Mouse (Mus musculus): ENCODE data around the gene Gcnt2.

Gene Gcnt2

DNA sequence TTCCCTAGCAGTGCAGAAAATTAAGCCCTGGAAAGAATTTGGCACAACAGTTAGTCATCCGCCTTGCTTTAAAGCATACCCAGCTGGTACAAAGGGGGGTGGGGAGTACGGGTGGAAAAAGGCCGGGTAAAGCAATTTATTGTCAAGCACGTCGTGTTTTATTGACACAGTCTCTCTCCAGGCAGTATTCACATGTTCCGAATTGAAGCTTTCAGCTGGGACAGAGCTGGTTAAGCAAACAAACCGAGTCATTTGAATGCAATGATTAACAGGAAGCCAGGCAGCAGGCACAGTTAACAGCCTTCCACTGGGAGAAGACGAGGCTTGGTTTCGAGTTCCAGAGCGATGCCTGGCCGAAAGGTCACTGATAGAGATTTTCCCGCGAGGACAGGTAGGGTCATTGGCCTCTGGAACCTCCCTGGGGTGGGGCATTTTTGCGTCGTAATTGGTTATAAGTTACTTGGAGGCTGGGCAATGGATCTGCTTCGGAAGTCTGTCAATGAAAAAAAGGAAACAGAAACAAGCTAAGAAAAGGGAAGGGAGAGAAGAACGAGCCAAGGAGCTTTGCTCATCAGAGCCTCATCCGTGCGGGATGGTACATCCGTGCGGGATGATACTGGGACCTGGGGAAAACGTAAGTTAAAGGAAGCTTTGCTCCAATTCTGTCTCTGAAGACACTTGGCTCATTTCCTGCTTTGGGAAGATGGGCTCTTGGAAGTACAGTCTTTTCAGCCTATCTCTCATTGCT, at the start of gene Gcnt2:
Gene Gcnt2 (plus strand): TSS at position 103 of the 748 bp plus-strand sequence.
- no peak for DNase-seq

DNA sequence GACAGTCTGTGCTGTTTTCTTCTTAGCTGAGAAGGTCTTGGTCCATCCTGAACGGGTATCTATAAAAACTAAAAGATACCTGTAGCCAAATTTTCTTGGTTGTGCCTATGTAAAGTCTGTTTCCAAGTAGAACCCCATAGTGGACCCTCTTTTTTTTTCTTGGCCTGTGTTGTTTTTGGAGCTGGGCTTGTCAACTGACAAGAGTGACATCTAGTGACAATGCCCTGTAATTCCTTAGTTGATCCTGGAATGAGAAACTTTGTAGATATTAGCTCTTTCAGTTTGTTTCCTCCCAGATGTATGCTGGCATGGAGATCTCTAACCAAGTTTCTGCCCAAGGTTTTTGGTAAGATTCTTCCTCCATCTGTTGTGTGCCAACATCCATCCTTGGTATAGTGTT, 38.9 kb upstream of the Gcnt2 start:
- DNase-seq, result no peak

DNA sequence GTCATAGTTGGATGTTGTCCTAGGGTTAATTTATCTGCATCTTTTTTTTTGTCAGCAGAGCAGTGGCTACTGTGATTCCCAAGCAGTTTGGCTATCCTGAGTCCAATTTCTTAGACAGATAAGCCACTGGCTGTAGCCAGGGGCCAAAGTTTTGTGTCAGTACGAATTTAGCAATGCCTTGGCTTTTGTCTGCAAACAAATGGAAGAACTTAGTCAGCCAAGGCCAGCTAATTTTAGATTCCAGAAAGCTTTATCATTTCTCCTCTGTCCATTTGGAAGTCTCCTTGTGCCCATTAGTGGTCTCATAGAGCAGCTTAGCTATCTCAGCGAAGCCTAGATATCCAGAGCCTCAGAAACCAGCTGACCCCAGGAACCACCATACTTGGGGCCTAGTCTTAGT, 37.6 kb upstream of the Gcnt2 start:
- no peak for DNase-seq

DNA sequence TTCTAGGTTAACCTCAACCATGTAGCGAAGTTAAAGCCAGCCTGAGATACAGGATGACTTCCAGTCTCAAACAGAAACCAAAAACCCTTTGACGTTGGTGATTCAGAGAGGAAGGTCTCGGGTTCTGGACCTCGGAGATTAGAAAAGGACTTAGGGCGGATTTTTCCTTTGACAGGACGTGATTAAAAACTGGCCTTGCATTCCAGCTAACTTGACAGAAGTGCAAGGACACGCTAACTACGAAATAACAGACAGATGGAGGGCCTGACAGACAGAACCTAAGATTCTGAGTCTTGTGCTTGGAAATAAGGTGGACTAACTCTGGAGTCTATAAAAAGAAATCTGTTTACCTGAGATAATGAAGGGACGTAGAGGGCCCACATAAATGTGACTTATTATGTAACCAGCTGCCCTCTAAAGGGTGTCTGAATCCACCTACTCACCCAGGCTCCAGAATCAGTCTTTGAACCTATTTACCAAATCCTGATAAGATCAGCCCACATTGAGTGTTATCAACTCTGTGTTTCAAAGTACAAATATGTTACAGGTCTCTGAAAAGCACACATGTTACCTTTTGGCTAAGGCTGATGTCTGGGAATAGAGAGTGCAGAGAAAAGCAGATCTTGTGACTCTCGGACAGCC, 18.3 kb upstream of the Gcnt2 start:
- no peak for DNase-seq

DNA sequence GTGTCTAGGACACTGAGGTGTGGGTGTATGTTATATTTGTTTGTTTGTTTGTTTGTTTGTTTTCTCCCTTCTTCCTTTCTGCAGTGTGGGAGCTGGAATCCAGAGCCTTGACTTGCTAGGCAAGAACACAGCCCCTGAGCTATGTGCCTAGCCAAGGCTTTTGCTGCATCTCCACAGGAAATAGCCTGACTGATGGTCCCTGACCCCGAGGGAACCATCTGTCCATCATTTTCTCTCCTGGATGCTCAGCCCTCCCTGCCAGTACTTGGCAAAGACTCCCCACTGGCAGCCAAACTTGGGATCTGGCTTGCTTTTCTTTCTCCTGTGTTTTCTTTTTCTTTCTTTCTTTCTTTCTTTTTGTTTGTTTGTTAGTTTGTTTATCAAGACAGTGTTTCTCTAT, 17.4 kb upstream of the Gcnt2 start:
- no peak for DNase-seq

DNA sequence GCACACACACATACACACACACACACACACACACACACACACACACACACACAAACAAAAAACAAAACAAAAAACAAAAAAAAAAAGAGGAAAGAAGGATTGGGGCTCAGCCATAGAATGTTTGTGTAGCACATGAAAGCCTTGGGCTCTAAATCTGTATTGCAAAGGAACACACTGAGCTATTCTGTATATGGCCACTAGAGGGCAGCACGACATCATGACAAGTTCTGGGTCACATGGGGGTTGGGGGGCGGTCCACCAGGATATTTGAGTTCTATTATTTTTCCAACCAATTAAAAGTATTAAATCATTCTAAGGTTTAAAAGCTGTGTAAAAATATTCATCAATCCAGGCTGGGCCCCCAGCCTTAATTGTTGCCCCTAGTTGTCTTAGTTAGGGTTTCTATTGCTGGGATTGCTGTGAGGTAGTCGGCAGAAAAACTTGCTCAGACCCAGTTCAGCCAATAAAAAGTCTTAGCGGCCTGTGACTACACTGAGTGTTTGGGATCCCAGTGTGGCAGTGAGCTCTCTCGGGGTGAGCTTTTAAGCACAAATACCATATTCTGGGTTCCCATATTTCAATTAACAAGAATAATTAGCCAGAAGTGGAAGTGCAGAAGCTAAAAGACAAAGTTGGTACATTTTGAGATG, 16.0 kb upstream of the Gcnt2 start:
- peak; percentile 35 to 43 for DNase-seq

DNA sequence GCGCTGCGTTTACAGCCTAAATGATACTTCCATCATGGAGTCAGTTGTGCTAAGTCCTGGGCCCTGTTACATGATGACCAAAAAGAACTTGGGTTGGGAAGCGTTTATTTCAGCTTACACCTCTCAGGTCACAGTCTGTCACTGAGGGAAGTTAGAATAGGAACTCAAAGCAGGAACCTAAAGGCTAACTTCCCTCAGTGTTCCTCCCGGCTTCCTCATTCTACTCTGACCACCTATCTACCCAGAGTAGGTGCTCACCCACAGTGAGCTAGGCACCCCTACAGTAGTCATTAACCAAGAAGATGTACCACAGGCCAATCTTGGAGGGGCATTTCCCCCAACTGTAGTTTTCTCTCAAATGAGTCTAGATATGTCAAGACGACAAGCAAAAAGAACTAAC, 15.4 kb upstream of the Gcnt2 start:
- no peak for DNase-seq

DNA sequence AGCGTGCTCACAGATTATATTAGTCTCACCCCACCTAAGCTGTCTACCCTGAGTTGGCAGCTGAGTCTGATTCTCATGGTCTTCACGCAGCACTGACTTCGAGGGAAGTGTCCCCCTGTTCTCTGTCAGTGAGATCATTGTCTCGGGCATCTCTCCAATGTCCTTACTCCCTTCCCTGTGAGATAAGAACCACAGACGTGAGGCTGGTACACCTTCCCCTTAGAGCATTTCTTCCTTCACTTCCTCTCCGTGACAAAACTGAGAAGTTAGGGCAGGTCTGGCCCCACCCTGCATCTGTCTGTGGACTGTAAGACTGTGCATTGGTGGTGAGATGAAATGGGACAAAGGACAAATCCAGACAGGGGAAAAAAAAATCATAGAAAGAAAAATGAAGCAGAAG, 13.6 kb upstream of the Gcnt2 start:
- no peak for DNase-seq

DNA sequence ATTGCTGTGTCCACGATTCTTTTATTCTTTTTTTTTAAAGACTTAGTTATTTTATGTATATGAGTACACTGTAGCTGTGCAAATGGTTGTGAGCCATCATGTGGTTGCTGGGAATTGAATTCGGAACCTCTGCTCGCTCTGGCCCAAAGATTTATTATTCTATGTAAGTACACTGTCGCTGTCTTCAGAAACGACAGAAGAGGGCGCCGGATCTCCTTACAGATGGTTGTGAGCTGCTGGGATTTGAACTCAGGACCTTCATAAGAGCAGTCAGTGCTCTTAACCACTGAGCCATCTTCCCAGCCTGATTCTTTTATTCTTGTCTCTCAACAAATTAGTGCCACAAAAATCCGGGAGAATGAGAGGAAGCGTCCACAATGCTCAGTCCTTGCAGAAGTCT, 13.2 kb upstream of the Gcnt2 start:
- no peak for DNase-seq

DNA sequence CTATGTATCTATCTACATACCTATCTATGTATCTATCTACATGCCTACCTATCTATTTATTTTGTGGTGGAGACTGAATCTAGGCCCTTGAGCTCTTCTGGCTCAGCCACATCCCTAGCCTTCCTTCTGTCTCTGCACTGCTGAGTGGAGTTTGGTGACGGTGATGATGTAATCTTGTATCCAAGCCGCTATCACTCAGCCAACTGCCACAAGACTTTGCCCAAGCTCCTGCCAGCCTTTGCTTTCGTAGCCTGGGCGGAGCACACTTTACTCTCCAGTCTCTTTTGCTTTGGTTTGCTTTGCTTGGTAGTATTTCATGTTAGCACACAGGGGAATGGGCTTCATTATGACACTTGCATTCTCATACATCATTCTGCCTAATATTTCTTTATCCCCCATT, 11.7 kb upstream of the Gcnt2 start:
- no peak for DNase-seq

DNA sequence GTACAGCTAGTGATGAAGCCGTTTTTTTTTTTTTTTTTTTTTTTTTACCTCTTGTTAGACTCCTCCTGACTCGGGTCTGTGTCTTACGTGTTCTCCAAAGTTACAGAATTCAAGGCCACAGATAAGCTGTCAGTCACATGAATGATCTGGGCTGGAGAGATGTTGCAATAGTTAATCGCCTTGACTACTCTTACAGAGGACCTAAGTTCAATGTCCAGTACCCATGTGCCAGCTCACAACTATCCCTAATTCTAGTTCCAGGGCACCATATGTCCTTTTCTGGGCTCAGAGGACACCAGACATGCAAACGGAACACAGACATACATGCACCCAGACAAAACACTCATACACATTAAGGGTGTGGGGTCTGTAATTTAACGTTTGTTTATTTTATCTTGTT, 8.9 kb upstream of the Gcnt2 start:
- no peak for DNase-seq

DNA sequence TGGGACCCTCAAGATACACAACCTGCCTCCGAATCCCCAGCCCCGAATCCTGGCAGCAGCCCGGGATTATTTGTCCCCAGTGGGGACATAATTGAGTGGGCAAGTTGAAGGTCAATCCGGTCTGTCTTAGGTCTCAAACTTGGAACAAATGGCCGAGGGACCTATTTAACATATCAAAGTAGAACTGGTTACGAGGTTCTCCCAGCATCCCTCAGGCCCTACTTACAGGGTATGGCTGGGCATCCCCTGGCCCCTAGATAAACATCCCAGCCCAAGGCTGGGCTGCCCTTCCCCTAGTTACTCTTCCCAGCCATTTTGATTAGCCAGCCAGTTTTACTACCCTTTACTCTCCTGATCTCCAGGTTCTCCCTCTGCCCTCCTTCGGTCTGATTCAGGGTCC, 8.3 kb upstream of the Gcnt2 start:
- DNase-seq, result no peak

DNA sequence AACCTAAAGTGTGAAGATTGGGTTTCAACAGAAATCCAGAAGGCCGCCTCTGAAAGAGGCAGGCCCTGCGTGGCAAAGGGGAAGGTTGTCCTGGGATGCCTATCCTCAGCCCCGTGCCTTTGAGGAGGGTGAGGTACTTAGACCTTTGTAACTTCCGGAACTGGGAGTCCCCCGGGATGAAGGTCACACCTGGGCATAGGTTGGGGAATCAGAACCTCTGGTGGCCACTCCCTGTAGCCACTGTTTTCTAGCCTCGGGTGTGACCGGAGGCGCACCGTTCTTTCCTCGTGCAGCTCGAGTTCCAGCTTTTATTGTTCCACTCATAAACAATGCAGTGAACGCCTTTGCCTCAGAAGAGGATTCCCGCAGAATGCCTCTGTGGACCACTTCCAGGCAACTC, 7.6 kb upstream of the Gcnt2 start:
- DNase-seq, result no peak

DNA sequence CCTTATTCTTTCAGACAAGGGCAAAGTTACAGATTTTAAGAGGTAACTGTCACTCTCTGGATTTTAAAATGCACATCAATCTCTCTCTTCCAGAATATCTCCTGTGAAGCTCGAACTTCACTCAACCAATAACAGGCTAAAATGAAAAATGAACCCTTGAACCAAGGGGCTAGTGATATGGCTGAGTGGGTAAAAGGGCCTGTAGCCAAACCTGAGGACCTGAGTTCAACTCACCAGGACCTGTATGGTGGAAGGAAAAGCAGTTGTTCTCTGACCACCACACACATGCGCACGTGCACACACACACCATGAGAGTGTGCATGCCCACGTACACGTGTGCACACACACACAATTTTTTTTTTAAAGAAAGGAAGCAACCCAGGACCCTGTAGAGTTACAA, 6.8 kb upstream of the Gcnt2 start:
- no peak for DNase-seq

DNA sequence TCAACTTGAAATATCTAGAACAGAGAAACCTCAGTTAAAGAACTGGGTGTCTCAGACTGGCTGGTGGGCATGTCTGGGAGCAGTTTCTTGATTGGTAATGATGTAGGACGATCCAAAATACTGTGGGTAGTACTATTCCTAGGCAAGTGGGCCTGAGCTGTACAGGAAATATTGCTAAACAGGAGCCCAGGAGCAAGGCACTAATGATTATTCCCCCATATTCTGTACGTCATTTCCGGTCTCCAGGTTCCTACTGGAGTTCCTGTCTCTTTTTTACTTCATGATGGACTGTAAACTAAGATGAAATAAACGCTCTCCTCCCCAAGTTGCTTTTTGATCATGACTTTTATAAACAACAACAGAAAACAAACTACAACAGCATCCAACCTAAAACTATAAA, 5.7 kb upstream of the Gcnt2 start:
- DNase-seq, result no peak

DNA sequence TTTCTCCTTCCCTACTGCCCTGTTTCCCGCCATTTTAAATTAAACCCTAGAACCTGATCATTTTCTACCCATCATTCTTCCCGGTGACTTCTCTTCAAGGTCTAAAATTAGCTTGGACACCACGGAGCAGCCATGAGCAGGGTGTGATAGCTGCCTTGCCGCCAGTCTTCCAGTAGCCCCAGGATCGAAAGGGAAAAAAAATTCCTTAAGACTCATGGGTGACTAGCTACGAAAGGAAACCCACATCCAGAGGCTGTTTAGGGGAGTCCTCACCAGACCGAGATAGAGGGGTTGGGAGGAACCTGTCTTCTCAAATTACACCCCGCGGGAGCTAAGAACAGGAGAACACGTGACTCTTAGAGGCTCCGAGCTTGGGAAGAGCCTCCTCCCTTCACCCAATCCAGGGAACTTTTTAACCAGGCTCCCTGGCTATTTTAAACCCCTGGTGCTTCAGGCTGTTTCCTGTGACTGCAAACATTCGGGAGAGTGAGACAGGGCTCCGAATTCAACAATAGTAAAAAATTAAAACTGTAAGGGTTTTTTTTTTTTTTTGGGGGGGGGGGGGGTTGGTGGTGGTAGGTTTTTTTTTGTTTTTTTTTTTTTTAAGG, 5.0 kb upstream of the Gcnt2 start:
- no peak for DNase-seq

DNA sequence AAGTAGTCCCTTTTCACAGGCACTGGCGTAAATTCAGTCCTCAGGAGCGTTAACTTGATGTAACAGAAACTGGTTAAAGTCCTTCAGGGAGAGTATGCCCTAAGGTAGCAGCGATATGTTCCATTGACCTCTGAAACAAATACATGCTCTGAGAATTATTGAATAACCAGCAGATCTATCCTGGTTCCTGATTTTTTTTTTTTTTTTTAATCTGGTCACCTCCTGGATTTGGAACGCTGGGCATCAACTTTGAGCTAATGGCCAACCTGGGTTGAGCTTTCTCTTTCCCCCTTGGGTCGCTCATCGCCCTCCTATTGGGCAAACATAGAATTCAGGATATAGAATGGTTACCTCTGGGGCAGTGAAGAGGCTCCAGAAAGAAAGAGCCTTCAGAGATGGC, 4.3 kb upstream of the Gcnt2 start:
- DNase-seq, result no peak

DNA sequence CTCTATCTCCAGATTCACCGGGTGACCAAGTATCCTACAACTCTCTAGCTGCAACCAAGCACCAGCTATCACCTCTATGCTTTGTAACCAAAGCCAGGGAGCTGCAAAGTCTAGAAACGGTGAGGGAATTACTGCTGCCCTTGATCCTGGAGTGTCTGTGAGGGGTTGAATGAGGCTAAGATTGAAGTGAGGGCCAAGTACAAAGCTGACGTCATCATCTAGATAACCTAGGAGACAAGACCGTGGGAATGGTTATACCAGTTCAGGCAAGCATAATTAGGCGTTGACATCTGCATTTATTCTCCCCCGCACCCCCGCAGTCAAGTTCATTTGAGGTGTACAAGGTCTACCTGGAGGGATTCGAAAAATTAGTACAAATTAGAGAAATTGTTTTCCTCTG, 2.8 kb upstream of the Gcnt2 start:
- no peak for DNase-seq

DNA sequence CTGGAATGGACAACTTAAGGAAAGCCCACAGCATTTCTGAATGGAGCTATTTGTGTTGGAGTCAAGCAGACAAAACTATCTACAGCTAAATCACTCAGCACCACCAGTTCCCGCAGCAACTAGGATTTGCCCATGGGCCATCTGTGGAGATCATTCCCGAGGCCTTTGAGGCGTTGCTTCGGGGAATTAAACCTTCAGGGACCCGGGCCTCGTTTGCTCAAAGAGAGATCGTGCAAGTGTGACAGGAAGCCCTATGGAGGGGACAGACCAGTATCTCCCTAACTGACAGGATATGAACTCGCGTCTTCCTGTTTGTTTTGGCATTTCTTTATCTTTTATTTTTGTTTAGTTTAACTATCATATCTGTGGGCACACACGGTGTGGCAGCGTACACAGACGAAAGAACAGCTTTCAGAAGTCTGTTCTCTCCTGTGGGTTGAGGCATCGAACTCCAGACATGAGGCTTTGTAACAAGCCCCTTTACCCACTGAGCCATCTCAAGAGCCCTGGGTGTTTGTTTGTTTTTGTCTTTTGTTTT, 2.2 kb upstream of the Gcnt2 start:
- DNase-seq, result no peak

DNA sequence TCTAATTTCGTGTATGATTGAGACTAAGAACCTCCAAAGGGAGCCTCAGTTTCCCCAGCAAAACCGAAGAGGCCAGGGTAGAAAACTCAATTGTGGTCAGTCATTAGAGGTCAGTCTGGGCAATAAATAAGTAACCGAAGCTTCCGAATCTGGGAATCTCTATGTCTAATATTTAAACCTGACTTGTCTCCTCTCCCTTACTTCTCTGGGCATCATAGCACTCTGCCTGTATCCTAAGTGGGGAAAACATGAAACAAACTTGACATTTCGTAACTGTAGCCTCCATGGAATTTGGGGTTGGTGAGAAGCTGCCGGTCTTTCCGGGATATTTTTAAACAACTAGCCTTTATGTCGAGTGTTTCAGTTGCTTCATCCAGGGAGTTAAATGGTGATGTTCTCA, 329 bp upstream of the Gcnt2 start:
- DNase-seq, result no peak

DNA sequence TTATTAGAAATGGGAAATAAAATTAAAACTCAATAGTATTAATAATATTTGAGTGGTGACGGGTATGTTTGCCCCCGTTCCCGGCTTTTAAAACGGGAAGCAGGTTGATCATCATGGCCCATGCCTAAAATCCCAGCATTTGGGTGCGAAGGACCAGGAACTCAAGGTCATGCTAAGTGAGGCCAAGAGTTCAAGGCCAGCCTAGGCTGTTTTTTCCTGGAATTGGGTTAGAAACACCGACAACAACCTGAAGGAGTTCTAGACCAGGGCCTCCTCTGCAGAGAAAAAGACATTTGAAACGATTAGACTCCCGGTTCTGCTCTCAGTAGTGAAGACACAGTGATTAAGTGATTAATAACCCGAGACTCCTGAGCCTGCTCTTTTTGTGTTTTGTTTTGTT, 3.5 kb downstream of the Gcnt2 start:
- no peak for DNase-seq

DNA sequence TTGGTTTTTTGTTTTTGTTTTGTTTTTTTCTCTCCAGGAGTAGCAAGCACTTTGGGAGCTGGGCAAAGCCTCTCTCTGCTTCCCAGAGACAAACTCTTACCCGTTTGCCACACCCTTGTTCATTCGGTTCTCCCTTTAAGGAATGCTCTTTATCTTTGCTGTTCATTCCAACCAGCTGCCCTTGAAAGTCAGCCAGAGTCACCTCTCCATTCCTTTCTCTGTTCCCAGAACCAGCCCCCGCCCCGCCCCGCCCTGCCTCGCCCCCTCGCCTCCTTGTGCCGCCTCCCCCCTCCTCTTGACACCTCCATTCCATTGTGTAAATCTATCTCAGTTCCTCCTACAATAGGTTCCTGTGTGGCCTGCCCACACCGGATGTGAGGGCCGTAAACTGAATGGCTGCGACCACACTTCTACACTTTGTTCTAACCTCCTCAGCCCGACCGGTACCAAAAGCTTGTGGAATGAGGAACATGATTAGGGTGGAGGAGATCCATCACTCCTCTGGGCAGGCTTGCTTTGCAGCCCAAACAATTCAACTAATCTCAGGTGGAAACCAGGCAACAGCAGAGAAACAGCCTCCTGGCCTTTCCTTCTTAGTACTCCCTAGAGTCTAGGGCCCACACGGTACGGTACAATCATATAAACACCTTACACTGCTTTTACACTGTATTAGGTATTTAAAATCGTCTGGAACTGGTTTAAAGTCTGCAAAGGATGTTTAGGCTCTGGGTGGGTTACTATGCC, 9.5 kb downstream of the Gcnt2 start:
- DNase-seq, result no peak

DNA sequence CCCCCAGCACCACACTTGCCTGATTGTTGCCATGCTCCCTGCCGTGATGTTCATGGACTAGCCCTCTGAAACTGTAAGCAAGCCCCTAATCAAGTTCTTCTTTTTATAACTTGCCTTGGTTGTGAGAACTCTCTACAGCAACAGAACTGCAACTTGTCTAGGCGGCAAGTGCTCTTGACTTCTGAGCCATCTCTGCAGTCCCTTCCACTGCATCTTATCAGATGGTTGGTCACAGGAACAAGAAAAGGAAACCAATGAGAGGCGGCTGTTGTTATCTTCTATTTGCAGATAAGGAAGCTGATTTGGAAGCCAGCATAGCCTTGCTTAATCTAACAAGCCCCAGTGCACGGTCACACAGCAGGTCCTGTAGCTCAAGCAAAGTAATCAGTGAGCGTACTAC, 14.5 kb downstream of the Gcnt2 start:
- no peak for DNase-seq
